8 mouse cellular contexts compared by ENCODE assay signal in the genomic region with DNA sequence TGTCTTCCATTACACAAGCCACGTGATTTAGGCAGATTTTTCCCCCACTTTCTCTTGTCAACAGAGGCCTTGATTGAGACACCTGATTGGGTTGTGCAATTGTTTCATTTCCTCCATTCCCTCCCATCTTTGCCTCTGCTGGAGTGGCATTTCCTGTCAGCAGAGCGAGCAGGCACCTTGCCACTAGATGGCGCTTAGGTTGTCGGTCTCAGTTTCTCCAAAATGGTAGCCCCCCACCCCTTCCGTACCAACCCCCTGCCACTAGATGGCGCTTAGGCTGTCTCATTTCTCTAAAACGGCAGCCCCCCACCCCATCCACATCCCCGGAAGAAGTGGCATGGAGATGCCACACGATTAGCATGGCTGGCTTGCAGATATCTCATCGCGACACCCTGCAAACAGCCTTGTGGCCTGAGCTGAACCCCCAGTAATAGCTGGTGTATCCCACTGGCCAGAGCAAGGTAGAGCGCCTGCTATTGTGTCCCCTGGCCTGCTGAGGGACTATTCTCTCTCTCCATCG. TPM values are rescaled to one million over a fixed set of nuclear protein-coding genes. Genes with fewer than 3 reads are reported as not detected.
DNase-seq lines count a peak whose midpoint lies in the region; ATAC-seq and TF ChIP-seq lines count a peak whose summit lies in the region.

No protein-coding gene starts in this region.

- 29% methylated on average over 13 of the region's 13 CpGs for WGBS in lung, embryonic 14.5 days
- 35% methylated on average over 13 of the region's 13 CpGs for WGBS in neural tube, embryonic 15.5 days

- H3K4me2 ChIP-seq in lung, embryonic 14.5 days: no peak overlapping the region
- H3K4me2 ChIP-seq in neural tube, embryonic 15.5 days: peak overlapping the region; percentile 20

- no peaks in the 10 kb centered on the region for H3K36me3 ChIP-seq in E14TG2a.4 (ENCODE audit: insufficient read depth, low read length)
- H3K36me3 ChIP-seq in lung, embryonic 14.5 days (ENCODE audit: insufficient read depth): 0 out of 2 replicates have a peak, but pooled peaks cover 5% of the 10 kb centered on the region
- H3K36me3 ChIP-seq in neural tube, embryonic 15.5 days: no peaks in the 10 kb centered on the region

- H3K27ac ChIP-seq in lung, embryonic 14.5 days (ENCODE audit: low read depth): no peak overlapping the region; the same call in 1 of the 2 replicates
- H3K27ac ChIP-seq in neural tube, embryonic 15.5 days (replicated peaks): no peak overlapping the region

- no peaks in the 10 kb centered on the region for H3K9me3 ChIP-seq in E14TG2a.4 (ENCODE audit: low read length)
- no peaks in the 10 kb centered on the region for H3K9me3 ChIP-seq in lung, embryonic 14.5 days (ENCODE audit: low read depth, low read length)
- H3K9me3 ChIP-seq in neural tube, embryonic 15.5 days (replicated peaks): no peaks in the 10 kb centered on the region

- peak overlapping the region; percentile 43; the same call in 1 of the 2 replicates for H3K4me3 ChIP-seq in E14TG2a.4 (replicated peaks; ENCODE audit: low read length)
- H3K4me3 ChIP-seq in lung, embryonic 14.5 days (ENCODE audit: low read depth, low read length): no peak overlapping the region
- H3K4me3 ChIP-seq in neural tube, embryonic 15.5 days (replicated peaks): no peak overlapping the region

- 0 out of 2 replicates have a peak, but pooled peaks have one; percentile 38 for ATAC-seq in lung, embryonic 14.5 days (ENCODE audit: insufficient read depth)
- ATAC-seq in neural tube, embryonic 15.5 days (ENCODE audit: low FRiP score): peak; percentile 53; the same call in 1 of the 2 replicates
- ATAC-seq in erythroid progenitor cell, adult 5-6 weeks (replicated peaks; ENCODE audit: low FRiP score, poor library complexity, severe bottlenecking): no peak

- TF ChIP-seq CTCF in E14TG2a.4 (conservative IDR thresholded peaks at IDR 0.05; ENCODE audit: low read length): peak; percentile 97
- TF ChIP-seq CTCF in lung, embryonic 14.5 days (IDR thresholded peaks at IDR 0.05; ENCODE audit: low read depth): peak; percentile 88

- peaks cover 43% of the 10 kb centered on the region for H3K4me1 ChIP-seq in E14TG2a.4 (replicated peaks; ENCODE audit: low read depth, low read length)
- H3K4me1 ChIP-seq in lung, embryonic 14.5 days (ENCODE audit: insufficient read depth): no peaks in the 10 kb centered on the region
- H3K4me1 ChIP-seq in neural tube, embryonic 15.5 days: 0 out of 2 replicates have a peak, but pooled peaks cover 3% of the 10 kb centered on the region

- H3K9ac ChIP-seq in lung, embryonic 14.5 days: no peak overlapping the region
- H3K9ac ChIP-seq in neural tube, embryonic 15.5 days (replicated peaks): no peak overlapping the region

- intact Hi-C loops in gastrocnemius, postnatal 14 days (cut with DNase I; ENCODE audit: low total_unique reads): loop anchor here (5.0 kb wide), 2 partner anchors 126 to 154 kb away; no protein-coding TSS in a partner anchor

- DNase-seq in 3T3-L1 (ENCODE audit: low read depth, low spot score): peak; percentile 61
- DNase-seq in cerebellum, postnatal 36 days: peak; percentile 27 to 31
- peak; percentile 51 for DNase-seq in gastrocnemius, postnatal 14 days
- DNase-seq in kidney, postnatal 25 days: peak; percentile 63
- DNase-seq in lung, embryonic 14.5 days: peak; percentile 83

- no peaks in the 10 kb centered on the region for H3K27me3 ChIP-seq in E14TG2a.4 (ENCODE audit: insufficient read depth, low read length)
- no peaks in the 10 kb centered on the region for H3K27me3 ChIP-seq in lung, embryonic 14.5 days (ENCODE audit: insufficient read depth, low read length)
- no peaks in the 10 kb centered on the region for H3K27me3 ChIP-seq in neural tube, embryonic 15.5 days (replicated peaks)

RNA-seq across cellular contexts. Expression of a gene that starts 18.8 kb away (rescaled TPM):
- total RNA-seq in gastrocnemius, postnatal 14 days (2021): 1 to 10 TPM; 1.1 to 1.8 TPM
- 14.9 and 16.0 TPM in 2 replicates for polyA plus RNA-seq in lung, embryonic 14.5 days (2014; fragmentation: Nextera tagmentation; extraction: Ambion mirVana)
- polyA plus RNA-seq in neural tube, embryonic 15.5 days (2015; fragmentation: Nextera tagmentation; extraction: Ambion mirVana): 2.6 and 4.3 TPM in 2 replicates
- total RNA-seq in erythroid progenitor cell, adult 5-6 weeks (2015; ENCODE audit: low replicate concordance): 1.4 TPM in 1 of 2 replicates, not detected in the other
- 2.7 and 4.1 TPM in 2 replicates for total RNA-seq in erythroid progenitor cell, adult 5-6 weeks (2017; ENCODE audit: low replicate concordance)

Comparison
In these comparisons a context has a peak if more than half of its experiments do, and no peak if none do; other contexts are left out.
1. DNase-seq: peak in every context shown above with its lines; median percentile 83 in lung, embryonic 14.5 days; 63 in kidney, postnatal 25 days; 61 in 3T3-L1; 51 in gastrocnemius, postnatal 14 days; 29 in cerebellum, postnatal 36 days.